Mouse (Mus musculus): ENCODE data around the gene Tbl1xr1. TPM values are rescaled to one million over a fixed set of nuclear protein-coding genes. Genes with fewer than 3 reads are reported as not detected.

Tbl1xr1 gene
- polyA plus RNA-seq, 1 experiment from 2014 or later: 9.8 TPM

GRCm38 (mm10) chr3:22194185-22194856 lies 117.9 kb downstream of the Tbl1xr1 start:
- Histone ChIP-seq H3K27me3 (ENCODE audit: insufficient read depth, low read length) (no peaks in the 10 kb centered on the region), H3K4me3 (ENCODE audit: low read depth, low read length) (no peak overlapping the region), H3K4me2 (ENCODE audit: low read depth, low read length) (no peak overlapping the region), H3K9me3 (ENCODE audit: low read length) (no peaks in the 10 kb centered on the region), H3K9ac (replicated peaks) (no peak overlapping the region), H3K4me1 (ENCODE audit: insufficient read depth) (no peaks in the 10 kb centered on the region), H3K27ac (ENCODE audit: low read depth) (no peak overlapping the region), H3K36me3 (replicated peaks; ENCODE audit: insufficient read depth, low read length) (peaks cover 66% of the 10 kb centered on the region)
- TF ChIP-seq EP300 (IDR thresholded peaks at IDR 0.05; ENCODE audit: low read depth) (no peak), CTCF (IDR thresholded peaks at IDR 0.05; ENCODE audit: low read depth) (no peak)
- no peak for DNase-seq
- ATAC-seq: no peak
- WGBS (ENCODE audit: insufficient replicate concordance): 70% methylated on average over 7 of the region's 7 CpGs

DNA sequence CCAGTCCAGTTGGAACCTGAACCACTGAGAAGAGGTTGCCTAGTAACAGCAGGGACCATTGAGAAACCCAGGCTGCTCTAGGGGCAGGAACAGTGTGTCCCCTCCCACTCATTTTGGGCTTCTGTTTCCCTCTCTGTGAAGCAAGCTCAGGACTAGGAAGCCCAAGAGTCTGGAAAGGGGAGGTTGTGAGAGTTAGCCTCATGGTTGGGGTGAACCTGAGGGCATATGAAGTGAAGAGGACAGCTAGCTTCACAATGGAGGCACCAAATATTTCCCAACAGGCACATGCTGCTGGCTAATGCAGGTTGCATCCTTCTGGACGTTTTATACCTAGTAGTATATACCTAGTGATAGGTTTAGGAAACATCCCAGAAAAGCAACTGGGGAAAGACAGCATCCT lies 122.3 kb downstream of the Tbl1xr1 start:
- H3K9me3 ChIP-seq (ENCODE audit: low read length): no peaks in the 10 kb centered on the region
- no peaks in the 10 kb centered on the region for H3K27me3 ChIP-seq (ENCODE audit: insufficient read depth, low read length)
- no peaks in the 10 kb centered on the region for H3K4me1 ChIP-seq (ENCODE audit: insufficient read depth)
- TF ChIP-seq EP300 (IDR thresholded peaks at IDR 0.05; ENCODE audit: low read depth) (no peak), CTCF (IDR thresholded peaks at IDR 0.05; ENCODE audit: low read depth) (no peak)
- no peak overlapping the region for H3K4me2 ChIP-seq (ENCODE audit: low read depth, low read length)
- H3K27ac ChIP-seq (ENCODE audit: low read depth): no peak overlapping the region
- WGBS (ENCODE audit: insufficient replicate concordance): 54% methylated on average over 1 of the region's 1 CpGs
- H3K9ac ChIP-seq (replicated peaks): no peak overlapping the region
- no peak overlapping the region for H3K4me3 ChIP-seq (ENCODE audit: low read depth, low read length)
- H3K36me3 ChIP-seq (replicated peaks; ENCODE audit: insufficient read depth, low read length): peaks cover 62% of the 10 kb centered on the region
- ATAC-seq: no peak
- no peak for DNase-seq

DNA sequence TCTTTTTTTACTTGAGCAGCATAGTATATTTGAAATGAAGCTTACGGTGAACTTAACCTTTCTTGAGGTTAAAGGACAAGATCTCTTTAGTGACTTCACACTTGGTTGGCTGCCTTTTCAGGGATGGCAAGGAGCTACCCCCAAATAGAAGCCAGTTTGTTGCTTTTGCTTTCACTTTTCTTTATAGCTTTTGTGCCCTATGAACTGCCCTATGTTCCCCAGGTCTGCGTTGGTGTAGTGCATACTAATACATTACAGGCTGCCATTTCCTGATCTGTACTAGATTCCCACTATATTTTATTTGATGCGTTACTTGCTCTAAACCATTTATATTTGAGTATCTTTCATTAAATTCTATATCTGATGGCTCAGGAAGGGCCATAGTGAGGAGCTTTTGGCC lies 127.7 kb downstream of the Tbl1xr1 start:
- Histone ChIP-seq H3K4me3 (ENCODE audit: low read depth, low read length) (no peak overlapping the region), H3K27me3 (ENCODE audit: insufficient read depth, low read length) (no peaks in the 10 kb centered on the region), H3K27ac (ENCODE audit: low read depth) (no peak overlapping the region), H3K9me3 (ENCODE audit: low read length) (no peaks in the 10 kb centered on the region), H3K4me1 (ENCODE audit: insufficient read depth) (no peaks in the 10 kb centered on the region), H3K36me3 (replicated peaks; ENCODE audit: insufficient read depth, low read length) (peaks cover 59% of the 10 kb centered on the region), H3K4me2 (ENCODE audit: low read depth, low read length) (no peak overlapping the region), H3K9ac (replicated peaks) (no peak overlapping the region)
- no peak for TF ChIP-seq EP300 (IDR thresholded peaks at IDR 0.05; ENCODE audit: low read depth)
- TF ChIP-seq CTCF (IDR thresholded peaks at IDR 0.05; ENCODE audit: low read depth): no peak
- ATAC-seq: no peak
- WGBS (ENCODE audit: insufficient replicate concordance): 89% methylated on average over 3 of the region's 3 CpGs
- DNase-seq: no peak

DNA sequence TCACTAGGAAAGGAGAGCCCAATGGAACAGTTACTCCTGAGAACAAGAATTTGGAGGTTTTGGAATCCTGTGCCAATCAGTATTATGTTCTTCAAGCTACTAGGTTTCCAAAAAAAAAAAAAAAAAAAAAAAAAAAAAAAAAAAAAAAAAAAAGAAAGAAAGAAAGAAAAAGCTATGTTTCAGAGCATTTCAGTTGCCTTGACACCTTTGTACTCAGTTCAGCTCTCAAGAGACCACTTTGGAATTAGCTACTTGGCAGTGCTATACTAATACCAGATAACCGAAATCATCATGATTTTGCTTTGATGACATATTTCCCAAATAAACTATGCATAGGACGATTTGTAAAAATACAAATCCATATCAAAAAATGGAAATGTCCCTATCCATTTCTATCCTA lies 145.1 kb downstream of the Tbl1xr1 start:
- H3K27ac ChIP-seq (ENCODE audit: low read depth): no peak overlapping the region
- H3K9me3 ChIP-seq (ENCODE audit: low read length): no peaks in the 10 kb centered on the region; the same call in 1 of the 2 replicates
- no peak for TF ChIP-seq EP300 (IDR thresholded peaks at IDR 0.05; ENCODE audit: low read depth)
- TF ChIP-seq CTCF (IDR thresholded peaks at IDR 0.05; ENCODE audit: low read depth): no peak
- H3K4me2 ChIP-seq (ENCODE audit: low read depth, low read length): no peak overlapping the region
- no peaks in the 10 kb centered on the region for H3K36me3 ChIP-seq (replicated peaks; ENCODE audit: insufficient read depth, low read length)
- no peaks in the 10 kb centered on the region for H3K4me1 ChIP-seq (ENCODE audit: insufficient read depth)
- H3K27me3 ChIP-seq (ENCODE audit: insufficient read depth, low read length): no peaks in the 10 kb centered on the region
- 71% methylated on average over 2 of the region's 2 CpGs for WGBS (ENCODE audit: insufficient replicate concordance)
- DNase-seq (no peak), ATAC-seq (no peak)
- H3K9ac ChIP-seq (replicated peaks): no peak overlapping the region
- no peak overlapping the region for H3K4me3 ChIP-seq (ENCODE audit: low read depth, low read length)

DNA sequence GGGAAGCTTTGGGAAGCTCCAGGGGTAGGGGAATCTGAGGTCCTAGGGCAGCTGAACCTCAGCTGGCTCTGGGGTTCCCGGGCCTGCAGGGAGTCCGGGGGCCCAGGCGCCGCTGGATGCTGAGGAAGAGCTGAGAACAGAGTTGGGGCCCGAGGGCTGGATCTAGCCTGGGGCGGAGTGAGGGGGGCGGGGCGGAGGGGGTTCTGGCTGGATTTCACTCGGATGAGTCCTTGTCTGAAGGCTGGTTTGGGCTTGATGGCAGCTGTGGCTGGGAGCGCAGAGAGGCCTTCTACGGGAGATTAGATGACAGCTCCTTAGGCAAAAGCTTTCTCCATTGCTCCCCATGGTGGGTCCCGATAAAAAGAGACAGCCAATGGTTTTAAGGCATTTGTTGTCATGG lies 145.9 kb downstream of the Tbl1xr1 start:
- 60% methylated on average over 12 of the region's 12 CpGs for WGBS (ENCODE audit: insufficient replicate concordance)
- Histone ChIP-seq H3K36me3 (replicated peaks; ENCODE audit: insufficient read depth, low read length) (no peaks in the 10 kb centered on the region), H3K4me3 (ENCODE audit: low read depth, low read length) (no peak overlapping the region), H3K27me3 (ENCODE audit: insufficient read depth, low read length) (no peaks in the 10 kb centered on the region), H3K4me2 (ENCODE audit: low read depth, low read length) (no peak overlapping the region), H3K4me1 (ENCODE audit: insufficient read depth) (no peaks in the 10 kb centered on the region), H3K9ac (replicated peaks) (no peak overlapping the region), H3K9me3 (ENCODE audit: low read length) (no peaks in the 10 kb centered on the region; the same call in 1 of the 2 replicates), H3K27ac (ENCODE audit: low read depth) (no peak overlapping the region)
- no peak for TF ChIP-seq EP300 (IDR thresholded peaks at IDR 0.05; ENCODE audit: low read depth)
- no peak for TF ChIP-seq CTCF (IDR thresholded peaks at IDR 0.05; ENCODE audit: low read depth)
- DNase-seq (no peak), ATAC-seq (no peak)

DNA sequence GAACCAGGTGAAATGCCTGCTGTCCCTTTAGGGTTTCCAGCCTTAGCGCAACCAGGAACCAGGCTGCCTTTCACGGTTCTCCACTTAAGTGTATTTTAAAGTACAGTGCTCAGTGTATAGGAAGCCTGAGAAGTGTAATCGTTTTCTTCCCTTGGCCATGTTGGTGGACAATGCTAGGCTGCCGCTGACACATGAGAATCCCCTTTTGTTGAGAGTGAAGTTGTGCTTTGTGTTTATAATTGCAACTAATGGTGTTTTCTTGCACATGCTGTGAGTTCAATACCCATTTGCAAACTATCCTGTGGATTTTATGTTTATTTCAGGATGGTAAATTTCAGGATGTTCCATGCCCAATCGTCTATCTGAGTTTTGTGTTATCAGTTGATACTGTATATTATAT lies 146.6 kb downstream of the Tbl1xr1 start:
- no peak for DNase-seq
- Histone ChIP-seq H3K27ac (ENCODE audit: low read depth) (no peak overlapping the region), H3K4me2 (ENCODE audit: low read depth, low read length) (no peak overlapping the region), H3K27me3 (ENCODE audit: insufficient read depth, low read length) (no peaks in the 10 kb centered on the region), H3K9ac (replicated peaks) (no peak overlapping the region), H3K9me3 (ENCODE audit: low read length) (no peaks in the 10 kb centered on the region; the same call in 1 of the 2 replicates), H3K4me3 (ENCODE audit: low read depth, low read length) (no peak overlapping the region), H3K4me1 (ENCODE audit: insufficient read depth) (no peaks in the 10 kb centered on the region), H3K36me3 (replicated peaks; ENCODE audit: insufficient read depth, low read length) (no peaks in the 10 kb centered on the region)
- TF ChIP-seq EP300 (IDR thresholded peaks at IDR 0.05; ENCODE audit: low read depth): no peak
- TF ChIP-seq CTCF (IDR thresholded peaks at IDR 0.05; ENCODE audit: low read depth): no peak
- no peak for ATAC-seq
- WGBS (ENCODE audit: insufficient replicate concordance): 84% methylated on average over 5 of the region's 5 CpGs

Measured in liver, postnatal 0 days (tissue).